Mouse (Mus musculus) layer of hippocampus, adult 2 months (tissue): ENCODE measurements around the gene Rftn2. TPM values are rescaled to one million over a fixed set of nuclear protein-coding genes. Genes with fewer than 3 reads are reported as not detected.
A peak's percentile ranks its signal among the peaks of the same experiment; 100 is the strongest.

ENCODE experiments used
- DNase-seq, 2 experiments: peaks; one replicate each; pipeline ENCODE4 v3.0.0; 2022; ENCODE audit warnings: low spot score in 2 of 2
- H3K27ac ChIP-seq: fragments of 200-600 bp; 2 replicates; pipeline ENCODE4 v1.8.1; 2022
- H3K4me3 ChIP-seq: fragments of 200-600 bp; 2 replicates; pipeline ENCODE4 v1.8.1; 2022; ENCODE audit warnings: mild to moderate bottlenecking
- CTCF ChIP-seq: fragments of 200-600 bp; conservative IDR thresholded peaks from 2 replicates; pipeline ENCODE4 v1.8.1; 2022; ENCODE audit warnings: antibody characterized with exemption, mild to moderate bottlenecking, moderate library complexity
- long read RNA-seq, 2 experiments: library from polyadenylated mRNA; stranded (forward); transcript quantifications; one replicate each; pipeline ENCODE4 v2.0.0; 2021; ENCODE audit warnings: borderline mapping rate in 2 of 2
- total RNA-seq, 2 experiments: library from RNA; stranded (reverse); gene quantifications; 2 replicates each; pipeline ENCODE4 v1.2.3; 2021

Rftn2 gene
- total RNA-seq: 10 to 100 TPM; 32.2 to 35.8 TPM
- long read RNA-seq, experiment 1, transcript Rftn2-201 (9 exons, 3,677 nt): major isoform, 17 of 26 reads
- long read RNA-seq, experiment 1, partial matches to known transcripts: 1 of 26 reads
- long read RNA-seq, experiment 1, other reads (novel, unspliced or antisense): 8 of 26 reads
- long read RNA-seq, experiment 2, transcript Rftn2-201 (9 exons, 3,677 nt): major isoform, 28 of 37 reads
- long read RNA-seq, experiment 2, partial matches to known transcripts: 5 of 37 reads
- long read RNA-seq, experiment 2, other reads (novel, unspliced or antisense): 4 of 37 reads

GRCm38 (mm10) chr1:55226011-55226857, at the start of gene Rftn2:
TSS of gene Rftn2 (minus strand) at chr1:55226782.
- TF ChIP-seq CTCF: no peak
- no peak for DNase-seq

DNA sequence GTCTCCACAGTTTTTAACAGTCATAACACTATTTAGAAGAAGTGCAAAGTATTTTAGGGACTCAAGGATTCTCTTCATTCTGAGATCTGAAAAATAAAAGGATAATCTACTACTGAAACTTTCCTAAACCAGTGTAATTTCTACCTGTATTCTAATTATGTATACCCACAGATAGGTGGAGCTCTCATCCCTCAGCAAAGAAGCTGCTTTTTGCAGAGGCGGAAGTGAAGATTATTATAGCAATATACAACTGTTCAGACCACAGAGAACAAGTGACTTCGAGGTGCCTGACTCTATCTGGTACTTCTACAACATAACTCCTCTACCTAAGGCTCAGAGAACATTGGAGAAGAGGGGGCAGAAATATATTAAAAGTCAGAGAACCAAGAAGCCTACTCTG, 38.9 kb upstream of the Rftn2 start:
- DNase-seq: no peak
- H3K4me3 ChIP-seq: no peak overlapping the region
- TF ChIP-seq CTCF: peak; percentile 68
- no peak overlapping the region for H3K27ac ChIP-seq

More at GRCm38 (mm10) chr1:55226011-55226857, at the start of gene Rftn2:
- peak within 1 kb of the TSS; percentile 91 for H3K27ac ChIP-seq
- peak within 1 kb of the TSS; percentile 63 for H3K4me3 ChIP-seq

GRCm38 (mm10) chr1:55264385-55264784, 37.8 kb upstream of the Rftn2 start:
- Histone ChIP-seq H3K27ac (no peak overlapping the region), H3K4me3 (no peak overlapping the region)
- TF ChIP-seq CTCF: no peak
- DNase-seq: no peak

- Histone ChIP-seq H3K4me3 (no peak overlapping the region), H3K27ac (no peak overlapping the region)
- DNase-seq: no peak
- no peak for TF ChIP-seq CTCF
Observed at GRCm38 (mm10) chr1:55246374-55246773, 19.8 kb upstream of the Rftn2 start.

- TF ChIP-seq CTCF: peak; percentile 95
- Histone ChIP-seq H3K4me3 (peak overlapping the region; percentile 86), H3K27ac (no peak overlapping the region)
- DNase-seq: peak; percentile 34 to 57
Observed at GRCm38 (mm10) chr1:55239237-55239636, 12.7 kb upstream of the Rftn2 start.

- H3K4me3 ChIP-seq: peak overlapping the region; percentile 86
- no peak for TF ChIP-seq CTCF
- no peak for DNase-seq
- H3K27ac ChIP-seq: peak overlapping the region; percentile 88; the same call in 1 of the 2 replicates
Observed at GRCm38 (mm10) chr1:55238496-55238895, 11.9 kb upstream of the Rftn2 start.

DNA sequence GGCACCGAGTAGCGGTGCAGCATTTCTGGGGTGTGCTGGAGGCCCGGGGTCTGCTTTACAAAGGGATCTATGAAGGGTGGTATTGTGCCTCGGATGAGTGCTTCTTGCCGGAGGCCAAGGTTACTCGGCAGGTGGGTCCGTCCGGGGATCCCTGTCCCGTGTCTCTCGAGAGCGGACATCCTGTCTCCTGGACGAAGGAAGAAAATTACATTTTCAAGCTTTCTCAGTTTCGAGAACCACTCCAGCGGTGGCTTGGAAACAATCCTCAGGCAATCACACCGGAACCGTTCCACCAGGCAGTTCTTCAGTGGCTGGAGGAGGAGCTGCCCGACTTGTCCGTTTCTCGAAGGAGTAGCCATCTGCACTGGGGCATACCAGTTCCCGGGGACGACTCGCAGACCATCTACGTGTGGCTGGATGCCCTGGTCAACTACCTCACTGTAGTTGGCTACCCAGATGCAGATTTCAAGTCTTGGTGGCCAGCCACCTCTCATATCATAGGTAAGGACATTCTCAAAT, 11.1 kb upstream of the Rftn2 start:
- H3K27ac ChIP-seq: peak overlapping the region; percentile 88
- DNase-seq: no peak
- H3K4me3 ChIP-seq: peak overlapping the region; percentile 86
- TF ChIP-seq CTCF: no peak

DNA sequence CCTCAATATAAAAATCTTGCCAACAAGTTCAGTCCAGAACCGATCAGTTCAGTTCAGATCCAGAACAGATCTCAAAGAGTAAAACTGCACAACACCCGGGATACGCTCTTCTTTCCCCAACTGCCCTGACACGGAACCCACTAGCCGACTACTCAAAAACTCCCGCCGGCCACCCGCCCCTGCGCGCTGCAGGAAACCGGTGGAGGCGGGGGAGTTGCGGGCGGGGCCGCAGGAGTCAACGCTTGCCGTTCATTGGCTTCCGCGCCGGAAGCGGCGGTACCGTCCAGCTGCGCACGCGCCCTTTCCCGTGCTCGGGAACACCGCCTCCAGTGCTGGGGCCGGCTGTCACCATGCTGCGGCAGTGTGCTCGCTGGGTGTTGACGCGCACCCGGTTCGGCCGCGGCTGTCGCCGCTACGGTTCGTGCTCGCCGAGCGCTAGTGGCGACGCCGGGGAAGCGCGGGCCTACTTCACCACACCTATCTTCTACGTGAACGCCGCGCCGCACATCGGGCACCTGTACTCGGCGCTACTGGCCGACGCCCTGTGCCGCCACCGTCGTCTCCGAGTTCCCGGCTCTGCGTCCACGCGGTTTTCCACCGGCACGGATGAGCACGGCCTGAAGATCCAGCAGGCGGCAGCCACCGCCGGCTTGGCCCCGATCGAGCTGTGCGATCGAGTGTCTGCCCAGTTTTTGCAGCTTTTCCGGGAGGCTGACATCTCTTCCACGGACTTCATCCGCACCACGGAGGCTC, 10.5 kb upstream of the Rftn2 start, which contains the start of gene Mars2:
TSS of gene Mars2 (plus strand) at position 288 of the 753 bp plus-strand sequence.
- H3K27ac ChIP-seq: peak within 1 kb of the TSS; percentile 88
- peak within 1 kb of the TSS; percentile 86 for H3K4me3 ChIP-seq
- TF ChIP-seq CTCF: peak; percentile 57
- peak; percentile 95 to 96 for DNase-seq

DNA sequence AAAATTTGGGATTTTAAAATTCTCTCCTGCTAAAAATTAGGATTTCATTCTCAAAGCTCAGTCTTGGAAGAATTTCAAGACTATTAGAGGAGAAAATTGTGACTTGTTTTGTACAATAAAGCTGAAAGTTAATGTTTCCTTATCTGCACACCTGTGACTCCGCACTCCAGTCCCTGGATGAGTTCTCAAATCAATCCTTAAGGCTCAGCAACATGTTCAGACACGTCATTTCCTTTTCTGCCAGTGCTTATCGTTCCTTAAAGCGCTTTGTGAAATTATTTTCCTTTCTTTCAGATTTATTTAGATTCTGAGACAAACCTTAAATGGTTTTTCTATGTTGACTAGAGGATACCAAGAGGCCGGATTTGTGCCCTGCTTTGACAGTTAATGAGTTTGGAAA, 9.9 kb upstream of the Rftn2 start:
- H3K27ac ChIP-seq: no peak overlapping the region
- DNase-seq: no peak
- peak overlapping the region; percentile 86 for H3K4me3 ChIP-seq
- TF ChIP-seq CTCF: no peak

DNA sequence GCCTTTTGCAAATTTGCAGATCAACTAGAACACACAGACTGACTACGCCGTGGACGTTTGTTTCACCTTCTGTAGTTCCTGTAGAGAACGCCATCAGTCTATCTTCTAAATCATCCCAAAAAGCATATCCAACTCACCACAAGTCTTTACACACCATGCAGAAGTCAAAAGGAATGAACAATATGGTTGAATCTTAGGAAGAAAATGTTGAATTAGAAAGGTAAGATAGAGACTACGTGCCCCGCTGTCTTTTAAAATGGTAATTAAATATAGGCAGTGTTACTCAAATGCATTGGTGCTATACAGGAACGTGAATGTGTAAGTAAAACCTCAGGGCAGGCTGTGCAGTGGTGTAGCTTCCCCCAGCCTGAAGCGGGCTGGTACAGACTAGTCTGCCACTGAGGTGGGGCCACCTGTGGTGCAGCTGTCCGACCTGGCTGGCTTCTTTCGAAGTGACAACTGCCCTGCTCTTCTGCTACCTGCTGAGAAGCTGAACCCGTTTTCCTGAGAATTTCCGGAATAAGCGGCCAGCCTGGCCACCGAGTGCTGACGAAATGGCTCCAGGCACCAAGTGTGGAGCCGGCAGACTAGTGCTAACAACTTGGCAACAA, 8.4 kb upstream of the Rftn2 start:
- no peak for DNase-seq
- H3K27ac ChIP-seq: no peak overlapping the region
- H3K4me3 ChIP-seq: no peak overlapping the region
- TF ChIP-seq CTCF: no peak

- no peak overlapping the region for H3K27ac ChIP-seq
- no peak for TF ChIP-seq CTCF
- DNase-seq: no peak
- no peak overlapping the region for H3K4me3 ChIP-seq
Observed at GRCm38 (mm10) chr1:55228256-55228884, 1.8 kb upstream of the Rftn2 start.

DNA sequence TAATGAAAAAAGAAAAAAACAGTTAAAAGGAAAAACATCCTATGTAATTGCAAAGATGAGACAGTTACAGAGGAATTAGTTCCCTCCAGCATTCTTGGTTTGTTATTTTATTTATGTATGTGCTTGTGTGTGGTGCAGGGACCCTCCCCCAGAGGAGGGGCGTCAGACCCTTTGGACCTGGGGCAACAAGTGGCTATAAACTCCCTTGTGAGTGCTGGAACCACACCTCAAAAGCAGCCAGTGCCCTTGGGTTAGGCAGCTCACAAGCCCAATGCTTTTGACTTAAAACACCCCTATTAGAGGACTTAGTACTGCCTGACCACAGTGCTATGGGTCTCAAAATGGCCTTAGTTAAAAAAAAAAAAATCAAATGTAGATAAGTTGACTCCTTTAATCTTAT, 794 bp upstream of the Rftn2 start:
- TF ChIP-seq CTCF: no peak
- no peak for DNase-seq
- H3K27ac ChIP-seq: peak overlapping the region; percentile 67
- peak overlapping the region; percentile 45 for H3K4me3 ChIP-seq
